Mouse (Mus musculus) frontal cortex, adult 2 months (tissue): ENCODE data around the gene Abat. TPM values are rescaled to one million over a fixed set of nuclear protein-coding genes. Genes with fewer than 3 reads are reported as not detected.
"Not testable (repeated sequence)": the region's sequence is repeated elsewhere in the genome, so short reads cannot be mapped to it uniquely, and the experiment has no call there.

Experiments used
- DNase-seq, 2 experiments: peaks; one replicate each; pipeline ENCODE4 v3.0.0; 2022; ENCODE audit warnings: low spot score in 1 of 2; ENCODE audit errors: extremely low spot score in 1 of 2
- polyA plus RNA-seq: library from polyadenylated mRNA; depleted of rRNA; stranded (reverse); fragments of >200 nt; gene quantifications from 2 replicates; pipeline ENCODE4 v1.2.3, GENCODE M21; 2012

Abat gene
- polyA plus RNA-seq, 1 experiment: 198 TPM

GRCm38 (mm10) chr16:8532461-8532860, 19.2 kb downstream of the Abat start:
- no peak for DNase-seq

GRCm38 (mm10) chr16:8532894-8533293, 19.7 kb downstream of the Abat start:
- no peak for DNase-seq

GRCm38 (mm10) chr16:8533477-8533876, 20.2 kb downstream of the Abat start:
- no peak for DNase-seq

GRCm38 (mm10) chr16:8534466-8535200, 21.4 kb downstream of the Abat start:
- DNase-seq: no peak

- no peak for DNase-seq
Measured at GRCm38 (mm10) chr16:8535411-8535810, 22.2 kb downstream of the Abat start.

- DNase-seq: peak; percentile 38 to 59
Measured at GRCm38 (mm10) chr16:8539150-8539865, 26.1 kb downstream of the Abat start.

GRCm38 (mm10) chr16:8540859-8541314, 27.7 kb downstream of the Abat start:
- DNase-seq: peak; percentile 66 to 88

- no peak for DNase-seq
Measured at GRCm38 (mm10) chr16:8547836-8548235, 34.6 kb downstream of the Abat start.

- no peak for DNase-seq
Measured at GRCm38 (mm10) chr16:8549506-8549905, 36.3 kb downstream of the Abat start.

GRCm38 (mm10) chr16:8554351-8554750, 41.1 kb downstream of the Abat start:
- no peak for DNase-seq

GRCm38 (mm10) chr16:8554751-8555150, 41.5 kb downstream of the Abat start:
- DNase-seq: not testable (repeated sequence)

- DNase-seq: not testable (repeated sequence)
Measured at GRCm38 (mm10) chr16:8555371-8555770, 42.1 kb downstream of the Abat start.

GRCm38 (mm10) chr16:8560079-8560478, 46.9 kb downstream of the Abat start:
- DNase-seq: no peak

- DNase-seq: not testable (repeated sequence)
Measured at GRCm38 (mm10) chr16:8561101-8561500, 47.9 kb downstream of the Abat start.

- DNase-seq: not testable (repeated sequence)
Measured at GRCm38 (mm10) chr16:8561856-8562255, 48.6 kb downstream of the Abat start.

GRCm38 (mm10) chr16:8562827-8563226, 49.6 kb downstream of the Abat start:
- not testable (repeated sequence) for DNase-seq

GRCm38 (mm10) chr16:8564836-8565235, 51.6 kb downstream of the Abat start:
- DNase-seq: no peak

GRCm38 (mm10) chr16:8565539-8565938, 52.3 kb downstream of the Abat start:
- no peak for DNase-seq

- DNase-seq: peak in 1 of 2 experiments; percentile 16
Measured at GRCm38 (mm10) chr16:8566115-8566711, 53.0 kb downstream of the Abat start.

GRCm38 (mm10) chr16:8568881-8569280, 55.7 kb downstream of the Abat start:
- DNase-seq: no peak

- DNase-seq: no peak
Measured at GRCm38 (mm10) chr16:8570336-8570735, 57.1 kb downstream of the Abat start.
